8 mouse cellular contexts compared by ENCODE assay signal in the genomic region with DNA sequence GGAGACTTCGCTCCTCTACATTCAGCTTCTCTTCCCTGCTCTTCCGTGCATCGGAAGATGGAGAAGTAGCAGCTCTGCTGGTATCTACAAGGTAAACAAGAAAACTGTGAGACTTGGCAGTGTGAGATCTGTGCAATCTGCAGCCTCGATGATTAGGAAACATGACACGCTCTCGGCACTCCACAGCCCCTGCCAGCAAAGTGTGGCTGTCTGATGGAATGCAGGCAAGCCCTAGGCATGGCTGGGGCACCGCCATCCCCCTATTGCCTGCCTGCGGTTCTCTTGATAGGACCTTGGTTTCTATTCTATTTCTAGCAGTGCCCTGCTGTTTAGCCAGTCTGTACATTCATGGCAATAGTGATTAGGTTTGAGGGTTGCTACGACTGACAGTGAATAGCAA. TPM values are rescaled to one million over a fixed set of nuclear protein-coding genes. Genes with fewer than 3 reads are reported as not detected.
DNase-seq lines count a peak whose midpoint lies in the region; ATAC-seq lines count a peak whose summit lies in the region.

No protein-coding gene starts in this region.

- H3K27ac ChIP-seq in intestine, embryonic 15.5 days = no peak overlapping the region

- intact Hi-C loops in gastrocnemius, postnatal 14 days (cut with DNase I; ENCODE audit: low total_unique reads) = no loop called here

- H3K4me3 ChIP-seq in intestine, embryonic 15.5 days (replicated peaks) = no peak overlapping the region

- H3K4me2 ChIP-seq in intestine, embryonic 15.5 days (replicated peaks) = no peak overlapping the region

- DNase-seq in gastrocnemius, postnatal 14 days = peak; percentile 36
- no peak for DNase-seq in gastrocnemius, postnatal 4 days (ENCODE audit: low spot score in 2 of 2)
- DNase-seq in 416B (ENCODE audit: low read depth) (peak; percentile 74), adipocyte (ENCODE audit: low spot score) (no peak)
- DNase-seq in urinary bladder, postnatal 10 days (ENCODE audit: low spot score) = no peak

- H3K9ac ChIP-seq in intestine, embryonic 15.5 days = no peak overlapping the region

- peaks cover 23% of the 10 kb centered on the region; the same call in 1 of the 2 replicates for H3K4me1 ChIP-seq in intestine, embryonic 15.5 days (replicated peaks)

- WGBS in intestine, embryonic 15.5 days = 35% methylated on average over 9 of the region's 9 CpGs

- no peaks in the 10 kb centered on the region for H3K36me3 ChIP-seq in intestine, embryonic 15.5 days

- H3K9me3 ChIP-seq in intestine, embryonic 15.5 days = no peaks in the 10 kb centered on the region

- H3K27me3 ChIP-seq in intestine, embryonic 15.5 days (replicated peaks) = no peaks in the 10 kb centered on the region

- peak; percentile 24 for ATAC-seq in common myeloid progenitor, adult 5-6 weeks (replicated peaks; ENCODE audit: low read depth, poor library complexity, severe bottlenecking)
- 0 out of 2 replicates have a peak, but pooled peaks have one; percentile 9 for ATAC-seq in intestine, embryonic 15.5 days
- ATAC-seq in CD4-positive, CD25-positive, alpha-beta regulatory T cell, adult 4 months = no peak

RNA-seq across cellular contexts. Expression of a gene that starts 59.7 kb away (rescaled TPM):
- 1 to 10 TPM; 2.6 to 4.5 TPM for total RNA-seq in gastrocnemius, postnatal 14 days (2021)
- 10 to 100 TPM in 1 of 2 experiments, 1 to 10 TPM in 1; 9.2 to 10.3 TPM for total RNA-seq in gastrocnemius, postnatal 4 days (2021)
- total RNA-seq in common myeloid progenitor, adult 5-6 weeks (2017) = 80.7 and 86.9 TPM in 2 replicates
- 2.4 and 2.6 TPM in 2 replicates for polyA plus RNA-seq in intestine, embryonic 15.5 days (2015; fragmentation: Nextera tagmentation; extraction: Ambion mirVana)
- 10 to 100 TPM; 36.3 to 38.2 TPM for polyA plus RNA-seq in CD4-positive, CD25-positive, alpha-beta regulatory T cell, adult 4 months (2017; shearing (Covaris generic))

Comparison
In these comparisons a context has a peak if more than half of its experiments do, and no peak if none do; other contexts are left out.
1. DNase-seq: peak in gastrocnemius, postnatal 14 days (single experiment) and 416B (single experiment); none in gastrocnemius, postnatal 4 days (0 of 2), adipocyte (single experiment) and urinary bladder, postnatal 10 days (single experiment).